Mouse (Mus musculus): Measurements from ENCODE around the gene Gm2000.
"Not testable (repeated sequence)": the region's sequence is repeated elsewhere in the genome, so short reads cannot be mapped to it uniquely, and the experiment has no call there.

Gm2000 gene

DNA sequence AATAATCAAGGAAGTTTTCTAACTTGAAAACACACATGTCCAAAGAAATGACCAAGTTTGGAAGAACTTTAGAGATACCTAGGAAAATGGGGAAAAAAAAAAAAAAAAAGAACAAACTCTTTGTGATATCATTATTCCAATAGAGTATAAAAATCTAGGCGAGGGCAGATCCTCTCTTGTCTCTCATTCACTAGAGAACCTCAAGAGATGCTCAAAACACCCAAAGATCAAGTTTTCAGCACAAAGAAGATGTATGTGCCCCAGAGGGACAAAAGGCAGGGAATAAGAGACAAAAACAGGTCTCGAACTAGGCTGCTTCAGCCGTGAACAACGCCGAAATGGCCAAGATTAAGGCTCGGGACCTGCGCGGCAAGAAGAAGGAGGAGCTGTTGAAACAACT lies at the start of gene Gm2000:
Gene Gm2000, plus strand, starts transcription at position 301 of the 400 bp plus-strand sequence.
- in situ Hi-C loops (cut with MboI, MseI), result no loop called here

DNA sequence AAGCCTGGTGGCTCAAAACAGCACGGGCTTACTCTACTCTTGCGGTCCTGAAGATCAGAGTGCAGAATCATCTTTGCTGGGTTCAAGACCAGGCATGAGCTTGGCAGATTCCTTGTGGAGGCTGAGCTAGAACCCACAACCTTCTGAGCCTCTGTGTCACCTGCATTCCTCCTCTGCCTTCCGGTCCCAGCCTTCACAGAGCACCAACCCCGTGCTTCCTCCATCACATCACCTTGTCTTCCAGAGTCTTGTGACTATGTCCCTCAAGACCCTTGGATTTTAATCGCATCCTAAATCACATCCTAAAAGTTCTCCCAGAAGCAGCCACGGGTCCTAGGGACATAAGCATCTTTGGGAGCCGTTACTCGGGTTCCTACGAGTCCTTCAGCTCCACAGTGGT lies 42.7 kb upstream of the Gm2000 start:
- in situ Hi-C loops (cut with MboI, MseI), result no loop called here

DNA sequence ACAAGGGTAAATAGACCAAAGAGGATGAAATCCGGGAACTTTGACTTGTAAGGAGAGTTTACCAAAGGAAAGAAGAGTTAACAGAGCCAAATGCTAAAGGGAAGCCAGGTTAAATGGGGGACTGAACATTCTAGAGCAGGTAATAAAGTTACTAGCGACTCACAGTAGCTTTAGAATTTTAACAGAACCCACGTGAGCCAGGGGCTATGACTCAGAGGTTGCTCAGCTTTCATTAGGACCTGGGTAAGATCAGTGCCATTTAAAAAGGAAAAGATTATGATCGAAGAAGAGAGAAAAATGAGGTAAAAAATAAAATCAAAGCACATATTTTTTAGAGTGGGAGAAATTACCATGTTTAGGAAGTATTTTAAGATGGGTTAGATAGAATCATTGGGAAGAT lies 25.0 kb upstream of the Gm2000 start:
- in situ Hi-C loops (cut with MboI, MseI), result no loop called here

DNA sequence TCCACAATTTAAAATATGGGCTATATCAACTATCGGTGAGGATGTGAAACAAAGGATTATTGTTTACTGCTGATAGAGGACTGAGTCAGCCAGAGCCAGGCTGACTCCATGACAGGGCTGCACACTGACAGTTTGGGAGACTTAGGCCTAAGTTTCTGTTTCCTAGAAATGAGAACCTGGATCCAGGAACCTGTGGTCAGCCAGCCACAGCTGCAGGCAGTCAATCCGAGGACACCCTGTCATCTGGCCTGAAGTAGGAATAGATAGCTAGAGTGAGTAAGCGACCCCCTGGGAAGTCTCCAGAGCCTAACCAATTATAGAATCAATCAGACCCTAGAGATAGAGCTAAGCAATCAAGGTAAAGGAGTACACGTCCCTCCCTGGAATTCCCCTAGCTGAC lies 21.4 kb upstream of the Gm2000 start:
- in situ Hi-C loops (cut with MboI, MseI), result no loop called here

DNA sequence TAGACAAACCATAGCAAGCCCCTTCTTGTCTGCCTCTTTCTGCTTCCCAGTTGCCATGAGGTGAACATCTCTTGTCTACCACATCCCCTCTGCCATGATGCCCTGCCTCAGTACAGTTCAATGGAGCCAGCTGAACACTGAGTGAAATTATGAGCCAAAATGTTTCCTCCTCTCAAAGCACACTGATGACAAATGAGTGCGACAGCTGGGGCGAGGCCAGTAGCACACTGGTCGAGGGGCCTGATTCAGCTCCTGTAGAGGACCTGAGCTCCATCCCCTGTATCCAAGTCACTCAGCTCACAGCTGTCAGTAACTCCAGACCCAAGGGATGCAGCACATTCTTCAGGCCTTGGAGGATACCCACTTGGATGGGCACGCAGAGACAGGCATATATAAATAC lies 20.2 kb upstream of the Gm2000 start:
- in situ Hi-C loops (cut with MboI, MseI), result no loop called here

DNA sequence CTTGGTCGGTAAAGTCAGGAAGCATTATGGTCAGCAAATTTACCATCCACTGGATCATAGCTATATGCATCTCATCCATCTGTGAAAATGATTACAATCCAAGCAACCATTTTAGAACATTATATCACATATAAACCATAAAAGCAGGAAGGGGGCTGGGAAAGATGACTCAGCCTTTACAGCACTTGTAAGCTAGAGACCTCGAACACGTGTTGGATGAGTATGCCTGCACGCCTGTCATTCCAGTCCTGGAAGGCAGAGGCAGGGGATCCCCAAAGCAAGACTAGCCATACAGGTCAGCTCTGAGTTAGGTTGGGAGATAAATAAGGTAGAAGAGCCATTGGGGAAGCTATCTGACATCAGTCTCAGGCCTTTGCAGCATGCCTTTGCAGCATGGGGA lies 16.8 kb upstream of the Gm2000 start:
- in situ Hi-C loops (cut with MboI, MseI), result no loop called here

DNA sequence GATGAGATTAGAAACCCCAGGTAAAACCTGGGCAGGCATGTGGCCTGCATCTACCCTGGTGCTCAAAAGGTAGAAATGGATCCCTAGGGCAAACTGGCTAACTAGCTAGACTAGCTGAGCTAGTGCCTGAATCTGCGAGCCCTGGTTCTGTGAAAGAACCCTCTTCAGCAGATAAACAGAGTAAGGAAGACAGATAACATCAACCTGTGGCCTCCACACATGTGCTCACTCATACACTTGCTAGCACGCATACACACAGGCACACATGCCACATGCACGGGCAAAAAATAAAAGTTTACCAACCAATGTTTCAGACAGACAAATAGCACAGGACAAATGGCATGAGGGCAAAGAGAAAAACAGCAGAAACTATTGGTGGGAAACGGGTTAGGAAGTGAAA lies 15.4 kb upstream of the Gm2000 start:
- in situ Hi-C loops (cut with MboI, MseI), result no loop called here

DNA sequence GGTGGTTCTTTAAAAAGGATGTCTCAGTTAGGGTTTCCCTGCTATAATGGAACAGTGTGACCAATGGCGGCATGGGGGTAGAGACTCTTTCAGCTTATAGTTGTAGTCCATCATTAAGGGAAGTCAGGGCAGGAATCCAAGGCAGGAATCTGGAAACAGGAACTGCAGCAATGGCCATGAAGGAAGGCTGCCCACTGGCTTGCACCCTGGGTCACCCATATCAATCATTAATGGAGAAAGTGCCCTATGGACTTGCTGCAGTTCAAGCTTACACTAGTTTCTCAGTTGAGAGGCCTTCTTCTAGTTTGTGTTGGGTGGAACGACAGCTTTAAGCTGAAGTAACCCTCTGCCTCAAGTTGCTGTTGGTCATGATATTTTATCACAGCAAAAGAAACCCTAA lies 13.4 kb upstream of the Gm2000 start:
- in situ Hi-C loops (cut with MboI, MseI), result no loop called here

DNA sequence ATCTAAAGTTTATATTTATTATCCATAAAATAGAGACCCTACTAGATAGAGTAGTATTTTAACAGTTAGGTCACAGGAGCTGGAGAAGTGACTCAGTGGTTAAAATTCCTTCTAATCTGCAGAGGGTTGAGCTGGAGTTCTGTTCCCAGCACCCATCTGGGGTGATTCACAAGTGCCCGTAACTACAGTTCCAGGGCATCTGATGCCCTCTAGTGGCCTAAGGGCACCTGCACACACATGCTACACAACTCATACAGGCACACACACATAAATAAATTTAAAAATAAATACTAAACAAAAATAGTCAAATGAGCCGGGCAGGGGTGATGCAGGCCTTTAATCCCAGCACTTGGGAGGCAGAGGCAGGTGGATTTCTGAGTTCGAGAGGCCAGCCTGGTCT lies 15.4 kb downstream of the Gm2000 start:
- in situ Hi-C loops (cut with MboI, MseI), result loop anchor here (5.0 kb wide), 1 partner anchor 899 kb away; no protein-coding TSS in a partner anchor

DNA sequence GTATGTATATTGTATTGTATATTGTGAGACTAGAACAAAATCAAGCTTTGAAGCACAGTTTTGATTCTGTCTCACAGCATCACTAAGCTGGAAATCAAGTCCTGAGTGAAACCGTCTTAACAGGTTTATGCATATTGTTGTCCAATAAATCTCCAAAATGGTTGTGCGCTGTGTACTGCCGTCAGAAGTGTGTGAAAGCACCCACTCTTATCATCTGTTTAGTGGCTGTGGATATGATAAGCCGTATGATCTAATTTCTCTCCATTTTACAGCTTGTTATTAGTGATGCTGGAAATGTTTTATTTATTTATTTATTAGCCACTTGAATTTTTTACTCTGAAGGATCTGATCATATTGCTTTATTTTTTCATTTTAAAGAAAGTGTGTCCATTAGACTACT lies 20.4 kb downstream of the Gm2000 start:
- in situ Hi-C loops (cut with MboI, MseI), result no loop called here

DNA sequence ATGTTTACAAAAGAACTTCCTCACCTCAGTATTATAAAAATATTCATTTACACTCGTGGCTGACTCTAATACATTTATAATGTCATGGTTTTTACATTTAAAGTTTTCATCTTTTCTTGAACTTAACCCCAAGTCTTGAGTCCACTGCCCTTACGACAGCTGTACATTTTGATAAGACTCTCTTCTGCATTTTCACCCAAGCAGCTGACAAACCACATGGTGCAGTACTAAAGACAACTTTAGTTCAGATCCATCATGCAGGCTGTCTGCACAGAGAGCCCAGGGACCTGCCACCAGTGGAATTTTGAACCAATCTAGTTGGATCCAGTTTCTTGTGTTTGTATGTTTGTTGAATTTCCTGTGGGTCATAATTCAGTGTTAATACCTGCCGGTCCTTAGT lies 21.0 kb downstream of the Gm2000 start:
- in situ Hi-C loops (cut with MboI, MseI), result no loop called here

DNA sequence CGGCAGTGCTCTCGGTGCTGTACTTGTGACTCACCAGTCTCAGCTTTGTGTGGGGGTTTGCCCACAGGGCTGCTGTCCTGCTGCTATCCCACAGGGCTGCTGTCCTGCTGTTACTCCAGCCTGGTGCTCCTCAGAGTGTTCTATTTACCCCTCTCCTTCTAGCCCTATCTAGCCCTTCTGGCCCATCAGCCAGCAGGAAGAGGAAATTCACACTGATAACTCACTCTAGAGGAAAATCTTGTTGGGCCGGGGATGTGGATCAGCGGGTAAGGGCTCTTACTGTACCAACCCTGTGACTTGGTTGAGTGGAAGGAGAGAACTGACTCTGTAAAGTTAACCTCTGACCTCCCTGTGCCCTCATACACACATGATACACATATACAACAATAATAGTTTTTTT lies 27.3 kb downstream of the Gm2000 start:
- in situ Hi-C loops (cut with MboI, MseI), result no loop called here

DNA sequence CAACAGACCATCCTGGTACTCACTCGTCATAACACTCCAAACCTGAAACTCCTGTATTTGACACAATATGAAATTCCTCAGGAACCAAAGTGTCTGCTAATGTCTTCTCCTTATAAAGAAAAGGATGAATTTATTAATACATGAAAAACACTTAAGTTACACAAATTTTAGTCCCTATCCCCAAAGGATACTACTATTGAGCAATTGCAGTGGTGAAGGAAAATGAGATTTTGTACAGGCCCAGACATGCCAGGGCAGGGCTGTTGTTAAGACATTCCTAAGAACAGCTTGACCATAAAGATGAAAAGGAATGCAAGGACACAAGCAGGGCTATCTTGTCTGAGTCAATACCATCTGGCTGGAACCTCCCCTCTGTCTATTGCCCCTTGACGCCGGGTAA lies 34.3 kb downstream of the Gm2000 start:
- in situ Hi-C loops (cut with MboI, MseI), result not testable (repeated sequence)

DNA sequence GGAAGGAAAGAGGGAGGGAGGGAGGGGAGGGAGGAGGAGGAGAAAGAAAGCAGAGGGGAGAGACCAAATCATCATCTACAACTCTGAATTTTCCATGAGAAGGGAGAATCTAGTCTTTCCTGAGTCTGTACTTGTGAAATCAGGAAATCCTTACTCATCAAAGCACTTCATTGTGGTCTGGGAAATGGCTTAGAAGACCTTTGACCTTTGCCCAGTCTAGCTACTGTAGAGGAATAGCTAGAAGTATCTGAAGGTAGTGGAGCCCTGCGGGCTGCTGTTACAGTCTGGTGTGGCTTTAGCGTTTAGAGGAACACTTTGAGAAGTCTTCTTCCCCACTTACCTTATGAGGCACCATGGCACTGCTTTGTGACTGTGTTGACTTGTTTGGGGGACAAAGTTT lies 36.7 kb downstream of the Gm2000 start:
- in situ Hi-C loops (cut with MboI, MseI), result no loop called here

DNA sequence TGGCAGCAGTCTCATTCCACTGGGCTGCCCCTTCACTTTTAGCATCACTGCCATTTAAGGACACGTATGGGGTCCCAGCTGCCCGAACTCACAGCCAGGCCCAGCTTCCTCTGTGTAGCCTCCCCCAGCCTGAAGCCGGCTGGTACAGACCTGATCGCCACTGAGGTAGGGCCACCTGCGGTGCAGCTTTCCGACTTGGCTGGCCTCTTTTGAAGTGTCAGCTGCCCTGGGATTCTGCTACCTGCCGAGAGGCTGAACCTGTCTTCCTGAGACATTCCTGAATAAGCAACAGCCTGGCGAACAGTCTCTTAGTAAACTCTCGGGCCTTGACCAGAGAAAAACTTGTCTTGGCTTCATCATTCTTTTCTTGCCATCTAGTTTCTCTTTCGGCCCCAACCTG lies 37.4 kb downstream of the Gm2000 start:
- in situ Hi-C loops (cut with MboI, MseI), result no loop called here

DNA sequence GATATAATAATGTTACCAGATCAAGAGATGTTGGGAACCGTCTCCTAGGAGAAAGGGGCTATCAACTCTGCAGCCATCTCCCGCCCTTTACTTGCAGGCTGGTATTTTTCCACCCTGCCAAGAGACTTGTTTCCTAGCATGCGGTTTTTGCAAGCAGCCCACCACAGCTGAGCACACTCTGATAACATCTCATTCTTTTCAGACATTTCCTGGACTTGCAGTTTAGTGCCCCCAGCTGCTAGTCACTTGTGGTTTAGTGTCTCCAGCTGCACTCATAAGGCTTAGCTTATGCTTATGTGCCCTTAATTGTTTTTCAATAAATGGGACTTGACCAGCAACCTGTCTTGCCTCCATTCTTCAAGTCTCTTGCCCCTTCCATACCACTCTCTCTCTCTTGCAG lies 42.2 kb downstream of the Gm2000 start:
- in situ Hi-C loops (cut with MboI, MseI), result no loop called here

DNA sequence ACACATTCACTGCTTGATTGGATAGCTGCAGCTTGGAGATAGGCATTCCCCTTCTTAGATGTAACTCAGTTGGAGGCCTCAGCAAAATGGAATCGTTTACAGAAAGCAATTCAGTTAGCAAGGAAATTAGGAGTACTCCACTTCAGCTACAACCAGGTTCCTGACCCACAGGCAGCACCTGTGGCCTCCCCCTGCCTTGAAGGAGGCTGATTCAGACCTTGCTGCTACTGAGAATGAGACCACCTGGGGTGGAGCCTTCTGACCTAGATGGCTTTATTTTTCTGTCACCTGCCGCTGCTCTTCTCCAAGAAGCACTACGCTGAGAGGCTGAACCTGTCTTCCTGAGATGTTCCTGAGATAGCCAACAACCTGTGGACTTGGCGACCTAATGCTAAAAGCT lies 42.7 kb downstream of the Gm2000 start:
- in situ Hi-C loops (cut with MboI, MseI), result no loop called here

Data from T-helper 1 cell (primary cell).